8 mouse cellular contexts compared by ENCODE assay signal in genomic region chr5:123906146-123906975, GRCm38 (mm10). TPM values are rescaled to one million over a fixed set of nuclear protein-coding genes. Genes with fewer than 3 reads are reported as not detected.
DNase-seq lines count a peak whose midpoint lies in the region; ATAC-seq lines count a peak whose summit lies in the region.

No protein-coding gene starts in this region.

- no peaks in the 10 kb centered on the region for H3K27me3 ChIP-seq in forebrain, embryonic 10.5 days (ENCODE audit: poor library complexity, severe bottlenecking)
- H3K27me3 ChIP-seq in forebrain, embryonic 11.5 days (ENCODE audit: control insufficient read depth, insufficient read depth, low read length), result no peaks in the 10 kb centered on the region
- no peaks in the 10 kb centered on the region for H3K27me3 ChIP-seq in forebrain, embryonic 13.5 days
- no peaks in the 10 kb centered on the region for H3K27me3 ChIP-seq in liver, embryonic 15.5 days

- 0 out of 2 replicates have a peak overlapping the region, but pooled peaks have one; percentile 97 for H3K27ac ChIP-seq in forebrain, embryonic 10.5 days
- H3K27ac ChIP-seq in forebrain, embryonic 11.5 days (ENCODE audit: low read depth, low read length), result no peak overlapping the region
- no peak overlapping the region for H3K27ac ChIP-seq in forebrain, embryonic 13.5 days
- 0 out of 2 replicates have a peak overlapping the region, but pooled peaks have one; percentile 41 for H3K27ac ChIP-seq in liver, embryonic 15.5 days (replicated peaks)

- ATAC-seq in forebrain, embryonic 11.5 days (replicated peaks; ENCODE audit: low FRiP score), result no peak
- no peak for ATAC-seq in forebrain, embryonic 13.5 days
- no peak for ATAC-seq in liver, embryonic 15.5 days (ENCODE audit: insufficient read depth)

- H3K9me3 ChIP-seq in forebrain, embryonic 10.5 days, result no peaks in the 10 kb centered on the region
- H3K9me3 ChIP-seq in forebrain, embryonic 11.5 days (ENCODE audit: control insufficient read depth, low read length), result no peaks in the 10 kb centered on the region
- no peaks in the 10 kb centered on the region for H3K9me3 ChIP-seq in forebrain, embryonic 13.5 days (replicated peaks)
- no peaks in the 10 kb centered on the region for H3K9me3 ChIP-seq in liver, embryonic 15.5 days (replicated peaks)

- no peak overlapping the region for H3K9ac ChIP-seq in forebrain, embryonic 11.5 days (ENCODE audit: low read length)
- H3K9ac ChIP-seq in forebrain, embryonic 13.5 days, result peak overlapping the region; percentile 5; the same call in 1 of the 2 replicates
- H3K9ac ChIP-seq in liver, embryonic 15.5 days, result no peak overlapping the region

- no peak for DNase-seq in forebrain, embryonic 10.5 days (ENCODE audit: extremely low spot score, low spot score)
- DNase-seq in forebrain, embryonic 11.5 days (ENCODE audit: low spot score), result no peak
- peak; percentile 54 for DNase-seq in 3T3-L1 (ENCODE audit: low read depth, low spot score)
- DNase-seq in adrenal gland, postnatal 14 days, result no peak
- DNase-seq in thymus, postnatal 36 days, result no peak
- DNase-seq in thymus, postnatal 25 days, result no peak

- peaks cover 32% of the 10 kb centered on the region for H3K36me3 ChIP-seq in forebrain, embryonic 10.5 days (replicated peaks)
- peaks cover 3% of the 10 kb centered on the region; the same call in 1 of the 2 replicates for H3K36me3 ChIP-seq in forebrain, embryonic 11.5 days (ENCODE audit: control insufficient read depth, insufficient read depth, low read length)
- peaks cover 31% of the 10 kb centered on the region for H3K36me3 ChIP-seq in forebrain, embryonic 13.5 days (ENCODE audit: poor library complexity, severe bottlenecking)
- H3K36me3 ChIP-seq in liver, embryonic 15.5 days (replicated peaks), result peaks cover 27% of the 10 kb centered on the region

- no peak overlapping the region; the same call in 1 of the 2 replicates for H3K4me2 ChIP-seq in forebrain, embryonic 11.5 days (ENCODE audit: low read depth, low read length, severe bottlenecking)
- peak overlapping the region; percentile 88 for H3K4me2 ChIP-seq in forebrain, embryonic 13.5 days
- peak overlapping the region; percentile 95 for H3K4me2 ChIP-seq in liver, embryonic 15.5 days

- peaks cover 22% of the 10 kb centered on the region for H3K4me1 ChIP-seq in forebrain, embryonic 10.5 days
- peaks cover 11% of the 10 kb centered on the region; the same call in 1 of the 2 replicates for H3K4me1 ChIP-seq in forebrain, embryonic 11.5 days (replicated peaks; ENCODE audit: control insufficient read depth, insufficient read depth, low read length)
- peaks cover 26% of the 10 kb centered on the region for H3K4me1 ChIP-seq in forebrain, embryonic 13.5 days
- peaks cover 27% of the 10 kb centered on the region for H3K4me1 ChIP-seq in liver, embryonic 15.5 days (replicated peaks)

- peak overlapping the region; percentile 98 for H3K4me3 ChIP-seq in forebrain, embryonic 10.5 days
- H3K4me3 ChIP-seq in forebrain, embryonic 11.5 days (ENCODE audit: low read depth, low read length), result no peak overlapping the region; the same call in 1 of the 2 replicates
- H3K4me3 ChIP-seq in forebrain, embryonic 13.5 days, result peak overlapping the region; percentile 84
- peak overlapping the region; percentile 93 for H3K4me3 ChIP-seq in liver, embryonic 15.5 days (replicated peaks)

- 75% methylated on average over 17 of the region's 17 CpGs for WGBS in forebrain, embryonic 10.5 days
- 74% methylated on average over 17 of the region's 17 CpGs for WGBS in forebrain, embryonic 11.5 days
- 73% methylated on average over 17 of the region's 17 CpGs for WGBS in forebrain, embryonic 13.5 days
- WGBS in liver, embryonic 15.5 days (ENCODE audit: insufficient replicate concordance), result 58% methylated on average over 17 of the region's 17 CpGs

RNA-seq across cellular contexts. Expression of gene Denr, which starts 0.6 kb away (rescaled TPM):
- polyA plus RNA-seq in forebrain, embryonic 10.5 days (2016; fragmentation: Nextera tagmentation; extraction: Ambion mirVana), result 177 and 188 TPM in 2 replicates
- polyA plus RNA-seq in forebrain, embryonic 11.5 days (2014; fragmentation: Nextera tagmentation; extraction: Ambion mirVana), result 151 and 166 TPM in 2 replicates
- polyA plus RNA-seq in forebrain, embryonic 13.5 days (2015; fragmentation: Nextera tagmentation; extraction: Ambion mirVana), result 139 and 160 TPM in 2 replicates
- 30.9 and 42.8 TPM in 2 replicates for polyA plus RNA-seq in liver, embryonic 15.5 days (2015; fragmentation: Nextera tagmentation; extraction: Ambion mirVana)
- 78.3 and 86.9 TPM in 2 replicates for total RNA-seq in adrenal gland, postnatal 14 days (2021)

RNA-seq across cellular contexts. Expression of gene Gm43518, which starts 20.9 kb away (rescaled TPM):
- polyA plus RNA-seq in forebrain, embryonic 10.5 days (2016; fragmentation: Nextera tagmentation; extraction: Ambion mirVana), result 1.7 TPM in 2 replicates
- polyA plus RNA-seq in forebrain, embryonic 11.5 days (2014; fragmentation: Nextera tagmentation; extraction: Ambion mirVana), result 1.3 and 1.6 TPM in 2 replicates
- 1.9 and 3.4 TPM in 2 replicates for polyA plus RNA-seq in forebrain, embryonic 13.5 days (2015; fragmentation: Nextera tagmentation; extraction: Ambion mirVana)
- polyA plus RNA-seq in liver, embryonic 15.5 days (2015; fragmentation: Nextera tagmentation; extraction: Ambion mirVana), result 0.76 and 1.2 TPM in 2 replicates
- 1.7 TPM in 1 of 2 replicates, not detected in the other for total RNA-seq in adrenal gland, postnatal 14 days (2021)

RNA-seq across cellular contexts. Expression of gene Ccdc62, which starts 24.1 kb away (rescaled TPM):
- 5.0 and 7.0 TPM in 2 replicates for polyA plus RNA-seq in forebrain, embryonic 10.5 days (2016; fragmentation: Nextera tagmentation; extraction: Ambion mirVana)
- 3.9 and 6.7 TPM in 2 replicates for polyA plus RNA-seq in forebrain, embryonic 11.5 days (2014; fragmentation: Nextera tagmentation; extraction: Ambion mirVana)
- 5.1 and 6.0 TPM in 2 replicates for polyA plus RNA-seq in forebrain, embryonic 13.5 days (2015; fragmentation: Nextera tagmentation; extraction: Ambion mirVana)
- polyA plus RNA-seq in liver, embryonic 15.5 days (2015; fragmentation: Nextera tagmentation; extraction: Ambion mirVana), result 2.5 and 3.2 TPM in 2 replicates
- 4.7 and 5.0 TPM in 2 replicates for total RNA-seq in adrenal gland, postnatal 14 days (2021)

RNA-seq across cellular contexts. Expression of gene Hcar1, which starts 26.5 kb away (rescaled TPM):
- not detected in 2 replicates for polyA plus RNA-seq in forebrain, embryonic 10.5 days (2016; fragmentation: Nextera tagmentation; extraction: Ambion mirVana)
- polyA plus RNA-seq in forebrain, embryonic 11.5 days (2014; fragmentation: Nextera tagmentation; extraction: Ambion mirVana), result 0.05 and 0.21 TPM in 2 replicates
- 0.13 and 0.16 TPM in 2 replicates for polyA plus RNA-seq in forebrain, embryonic 13.5 days (2015; fragmentation: Nextera tagmentation; extraction: Ambion mirVana)
- 0.10 and 0.13 TPM in 2 replicates for polyA plus RNA-seq in liver, embryonic 15.5 days (2015; fragmentation: Nextera tagmentation; extraction: Ambion mirVana)
- total RNA-seq in adrenal gland, postnatal 14 days (2021), result 2.5 and 3.2 TPM in 2 replicates

RNA-seq across cellular contexts. Expression of gene Hcar2, which starts 41.1 kb away (rescaled TPM):
- not detected in 2 replicates for polyA plus RNA-seq in forebrain, embryonic 10.5 days (2016; fragmentation: Nextera tagmentation; extraction: Ambion mirVana)
- polyA plus RNA-seq in forebrain, embryonic 11.5 days (2014; fragmentation: Nextera tagmentation; extraction: Ambion mirVana), result not detected in 2 replicates
- polyA plus RNA-seq in forebrain, embryonic 13.5 days (2015; fragmentation: Nextera tagmentation; extraction: Ambion mirVana), result not detected in 2 replicates
- polyA plus RNA-seq in liver, embryonic 15.5 days (2015; fragmentation: Nextera tagmentation; extraction: Ambion mirVana), result 0.18 and 0.32 TPM in 2 replicates
- total RNA-seq in adrenal gland, postnatal 14 days (2021), result 0.45 and 0.78 TPM in 2 replicates

Comparison
In these comparisons a context has a peak if more than half of its experiments do, and no peak if none do; other contexts are left out.
1. H3K27ac ChIP-seq: peak in forebrain, embryonic 10.5 days (single experiment) and liver, embryonic 15.5 days (single experiment); none in forebrain, embryonic 11.5 days (single experiment) and forebrain, embryonic 13.5 days (single experiment).